Mouse (Mus musculus) cerebellum, adult 11 months (tissue): ENCODE measurements around the gene Olfr165.
"Not testable (repeated sequence)": the region's sequence is repeated elsewhere in the genome, so short reads cannot be mapped to it uniquely, and the experiment has no call there.

Experiments
- DNase-seq: peaks from one replicate; pipeline ENCODE4 v3.0.0; 2022

Gene Olfr165

GRCm38 (mm10) chr16:19423034-19423433, at the start of gene Olfr165:
Gene Olfr165 (minus strand): TSS chr16:19423134.
- DNase-seq = no peak

GRCm38 (mm10) chr16:19464365-19464764, 41.4 kb upstream of the Olfr165 start:
- no peak for DNase-seq

- not testable (repeated sequence) for DNase-seq
These were observed 35.8 kb upstream of the Olfr165 start for GRCm38 (mm10) chr16:19458741-19459140.

- no peak for DNase-seq
These were observed 35.0 kb downstream of the Olfr165 start for GRCm38 (mm10) chr16:19387984-19388383.
